Mouse (Mus musculus): ENCODE data around the gene Skap1.

DNA sequence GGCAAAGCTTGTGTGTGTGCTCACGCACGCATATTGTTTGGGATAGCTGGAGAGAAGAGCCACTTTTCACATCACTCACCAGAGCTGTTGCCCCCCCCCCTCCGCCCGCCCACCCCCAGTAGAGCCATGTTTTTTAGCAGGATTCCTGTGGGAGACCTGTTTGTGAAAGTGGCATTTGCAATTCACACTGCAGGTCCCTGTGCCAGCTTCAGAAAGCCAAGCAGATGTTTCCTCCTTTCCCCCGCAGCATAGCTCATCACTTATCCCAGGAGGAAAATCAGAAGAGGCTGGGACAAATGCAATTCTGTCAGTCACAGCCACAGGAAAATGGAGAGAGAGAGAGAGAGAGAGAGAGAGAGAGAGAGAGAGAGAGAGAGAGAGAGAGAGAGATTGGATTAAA is 155.2 kb downstream of the Skap1 start:
- TF ChIP-seq CTCF (IDR thresholded peaks at IDR 0.05; ENCODE audit: low read depth) (no peak), EP300 (IDR thresholded peaks at IDR 0.05; ENCODE audit: low read depth) (no peak)
